Mouse (Mus musculus): ENCODE measurements at regions not wholly inside any gene's neighbourhood (a gene's known extent, or its start where the extent isn't known, plus 50 kb on each side); places are given as distances from the start of the nearest gene placed in this dataset.

- TF ChIP-seq POLR2A (IDR thresholded peaks at IDR 0.05; ENCODE audit: extremely low read depth, insufficient read depth, low read length) (no peak), CTCF (IDR thresholded peaks at IDR 0.05; ENCODE audit: low read depth, low read length) (no peak)
These were observed 59.1 kb upstream of the Hes1 start for GRCm38 (mm10) chr16:30005124-30005523.
